Mouse (Mus musculus): ENCODE measurements around the gene Syde1. TPM values are rescaled to one million over a fixed set of nuclear protein-coding genes. Genes with fewer than 3 reads are reported as not detected.

Syde1 gene
- polyA plus RNA-seq (2017; shearing (Covaris generic)), result not detected

DNA sequence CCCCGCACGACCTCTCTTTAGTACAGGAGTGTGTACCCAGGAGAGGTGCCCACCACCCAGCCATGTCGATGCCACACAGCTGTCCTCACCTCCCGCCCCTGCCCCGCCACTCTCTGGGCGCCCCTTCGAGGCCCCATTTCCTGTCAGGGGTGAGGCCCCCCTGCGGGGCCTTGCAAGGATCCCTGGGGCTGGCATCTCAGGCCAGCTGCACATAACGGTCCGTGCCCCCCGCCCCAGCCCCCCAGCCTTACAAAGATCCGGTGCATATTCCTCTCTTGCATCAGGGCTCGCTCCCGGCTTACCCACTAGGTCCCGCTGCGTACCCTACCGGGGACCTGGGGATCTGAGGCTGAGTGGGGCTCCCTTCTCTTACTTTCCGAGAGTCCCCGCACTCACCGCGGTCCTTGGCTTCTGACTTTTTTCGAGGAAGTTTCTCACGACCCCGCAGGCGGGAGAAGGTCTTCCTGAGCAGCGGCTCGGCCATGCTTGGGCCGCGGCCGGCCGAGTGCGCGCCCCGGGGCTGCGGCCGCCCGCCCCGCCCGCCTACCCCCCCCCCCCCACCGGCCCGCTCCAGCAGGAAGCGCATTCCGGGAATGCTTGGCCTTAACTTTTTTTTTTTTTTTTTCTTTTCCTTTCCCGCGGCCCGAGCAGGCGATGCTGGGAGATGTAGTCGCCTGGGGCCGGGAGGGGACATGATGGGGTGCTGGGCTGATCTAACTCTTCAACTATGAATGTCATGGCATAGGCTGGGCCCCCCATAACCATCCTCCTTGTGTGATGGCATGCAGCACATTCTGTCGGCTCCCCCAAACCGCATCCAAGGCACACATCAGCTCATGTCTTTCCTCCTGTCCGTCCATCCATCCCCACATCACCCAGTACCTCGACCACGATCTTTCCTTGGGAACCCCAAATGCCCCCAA lies at the start of gene Syde1:
TSS of gene Syde1 (minus strand) at position 559 of the 923 bp plus-strand sequence.

GRCm38 (mm10) chr10:78617974-78618373 lies 26.2 kb upstream of the Syde1 start, which contains the start of gene Olfr1357:
Gene Olfr1357 (minus strand): TSS chr10:78618074.

DNA sequence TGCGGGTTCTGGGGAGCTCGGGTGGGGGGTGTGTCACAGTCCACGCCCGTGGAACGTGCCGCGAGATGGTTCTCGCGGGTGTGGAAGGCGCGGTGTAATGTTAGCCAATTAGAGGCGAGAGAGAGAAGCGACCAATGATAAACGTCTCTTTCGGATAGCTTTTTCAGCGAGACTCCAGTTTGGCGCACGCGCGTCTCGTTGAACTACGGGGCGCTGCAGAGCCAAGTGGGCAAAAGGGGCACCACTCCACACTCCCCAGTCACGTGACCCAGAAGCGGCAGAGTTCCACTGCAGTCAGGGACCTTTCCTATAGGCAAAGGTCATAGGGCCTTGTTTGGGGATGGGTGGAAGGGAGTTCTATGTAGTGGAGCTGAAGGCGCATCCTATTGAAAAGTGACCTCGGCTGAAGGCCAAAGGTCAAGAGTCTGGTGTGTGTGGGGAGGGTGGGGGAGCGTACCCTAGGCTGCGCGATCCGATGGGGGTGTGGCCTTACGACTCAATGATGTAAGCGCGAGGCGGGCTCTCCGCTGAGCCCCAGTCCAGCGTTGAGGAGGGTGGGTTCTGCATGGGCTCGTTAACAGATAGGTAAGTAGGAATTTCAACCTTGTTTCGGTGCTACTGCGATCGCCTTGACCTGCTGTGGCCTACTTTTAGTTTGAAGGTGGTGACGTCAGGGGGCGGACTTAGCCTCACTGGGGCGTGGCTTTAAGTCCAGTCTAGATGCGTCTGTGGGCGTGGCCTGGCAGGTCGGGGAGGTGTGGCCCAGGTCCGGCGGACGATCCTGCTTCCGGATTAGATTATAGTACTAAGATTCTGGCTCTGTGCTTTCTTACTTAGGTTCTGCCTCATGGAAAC lies 17.3 kb downstream of the Syde1 start, which contains the start of gene Ilvbl:
TSS of gene Ilvbl (plus strand) at position 97 of the 855 bp plus-strand sequence.

Other genes with a start within 250 kb of the Syde1 start
- 145 TPM for gene Agpat3, start 239.5 kb downstream of the Syde1 start, polyA plus RNA-seq (2017; shearing (Covaris generic))
- 344 TPM for gene Rrp1, start 178.9 kb downstream of the Syde1 start, polyA plus RNA-seq (2017; shearing (Covaris generic))
- gene Cstb, start 166.3 kb downstream of the Syde1 start, polyA plus RNA-seq (2017; shearing (Covaris generic)), result 153 TPM
- gene Pdxk, start 127.0 kb downstream of the Syde1 start, polyA plus RNA-seq (2017; shearing (Covaris generic)), result 18.7 TPM
- gene Olfr1358, start 74.5 kb downstream of the Syde1 start, polyA plus RNA-seq (2017; shearing (Covaris generic)), result not detected
- gene Ilvbl, start 17.6 kb downstream of the Syde1 start, polyA plus RNA-seq (2017; shearing (Covaris generic)), result 44.2 TPM
- gene Olfr1357, start 26.1 kb upstream of the Syde1 start, polyA plus RNA-seq (2017; shearing (Covaris generic)), result not detected
- gene Casp14, start 126.3 kb upstream of the Syde1 start, polyA plus RNA-seq (2017; shearing (Covaris generic)), result not detected
- gene Ccdc105, start 161.1 kb upstream of the Syde1 start, polyA plus RNA-seq (2017; shearing (Covaris generic)), result not detected
- gene Slc1a6, start 188.5 kb upstream of the Syde1 start, polyA plus RNA-seq (2017; shearing (Covaris generic)), result not detected